Mouse (Mus musculus) lung, postnatal 0 days (tissue): ENCODE results near the gene H2al2a.

Experiments used
- CTCF ChIP-seq: IDR thresholded peaks from 2 replicates; pipeline ENCODE4 v1.5.1; 2016; ENCODE audit warnings: antibody characterized with exemption, mild to moderate bottlenecking
- EP300 ChIP-seq: IDR thresholded peaks from 2 replicates; pipeline ENCODE4 v1.6.1; 2016; ENCODE audit warnings: antibody characterized with exemption, mild to moderate bottlenecking, control low read depth

- no peak for TF ChIP-seq CTCF
- no peak for TF ChIP-seq EP300
Measured at GRCm38 (mm10) chr2:18033166-18034108, 36.7 kb upstream of the H2al2a start.
